ENCODE assay signal across 14 mouse cellular contexts in the genomic region with DNA sequence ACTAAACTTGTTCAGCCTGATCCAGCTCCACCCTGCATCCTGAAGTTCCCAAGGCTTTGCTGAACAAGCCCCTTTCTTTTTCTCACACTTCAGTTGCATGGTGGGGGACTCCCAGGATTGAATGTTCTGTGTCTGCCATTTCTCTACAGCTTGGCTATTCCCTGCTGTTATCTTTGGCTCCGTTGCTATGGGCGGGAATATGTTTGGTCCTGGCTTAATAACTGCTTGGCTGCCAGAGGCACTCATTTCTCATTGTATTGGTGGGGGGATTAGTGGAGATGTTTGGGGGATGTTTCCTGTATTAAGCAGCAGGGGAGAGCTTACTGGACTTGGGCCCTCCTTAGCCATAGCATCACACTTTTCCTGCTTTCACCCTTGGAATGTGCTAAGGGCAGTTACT.
DNase-seq lines count a peak whose midpoint lies in the region; ATAC-seq and TF ChIP-seq lines count a peak whose summit lies in the region.
"Had no signal": no experiment of that assay in that cellular context is flagged by ENCODE, and none has a peak within 500 bp of the region (broad histone marks: within the 10 kb centered on the region; RNA-seq: fewer than 3 reads in every experiment).

No protein-coding gene starts in this region.

- H3K36me3 ChIP-seq in midbrain, embryonic 10.5 days: no peaks in the 10 kb centered on the region
- H3K36me3 ChIP-seq in midbrain, embryonic 16.5 days (ENCODE audit: control insufficient read depth, insufficient read depth, low read length): no peaks in the 10 kb centered on the region
- H3K36me3 ChIP-seq in stomach, postnatal 0 days (ENCODE audit: control insufficient read depth, insufficient read depth, low read length): no peaks in the 10 kb centered on the region

- no peak overlapping the region for H3K4me3 ChIP-seq in midbrain, embryonic 10.5 days
- H3K4me3 ChIP-seq in midbrain, embryonic 16.5 days (ENCODE audit: low read depth, low read length): no peak overlapping the region
- H3K4me3 ChIP-seq in stomach, postnatal 0 days (ENCODE audit: low read depth, low read length): no peak overlapping the region
- H3K4me3 ChIP-seq: megakaryocyte, embryonic 14.5 days had no signal

- no peak overlapping the region for H3K27ac ChIP-seq in midbrain, embryonic 10.5 days (replicated peaks)
- no peak overlapping the region for H3K27ac ChIP-seq in midbrain, embryonic 16.5 days (ENCODE audit: low read length)
- H3K27ac ChIP-seq in stomach, postnatal 0 days (replicated peaks): no peak overlapping the region
- H3K27ac ChIP-seq: liver, embryonic 14.5 days had no signal

- WGBS in midbrain, embryonic 10.5 days: 20% methylated on average over 2 of the region's 2 CpGs
- WGBS in midbrain, embryonic 16.5 days: 7% methylated on average over 2 of the region's 2 CpGs
- 7% methylated on average over 2 of the region's 2 CpGs for WGBS in stomach, postnatal 0 days

- DNase-seq in embryo, embryonic 10.5 days (ENCODE audit: low spot score): peak; percentile 28
- no peak for DNase-seq in embryo, embryonic 10 days (ENCODE audit: low spot score)
- DNase-seq in heart, postnatal 10 days: peak; percentile 37 to 40
- no peak for DNase-seq in heart, adult 9 months (ENCODE audit: low spot score in 2 of 2)
- DNase-seq in midbrain, embryonic 10.5 days (ENCODE audit: low spot score): peak; percentile 40
- peak; percentile 20 for DNase-seq in stomach, postnatal 0 days (ENCODE audit: low spot score)
- DNase-seq in right cerebral cortex, postnatal 14 days: no peak
- DNase-seq: adrenal gland, postnatal 14 days; gastrocnemius, postnatal 25 days; kidney, adult 2 months; thymus, adult 18-20 months had no signal

- no peak for TF ChIP-seq EP300 in stomach, postnatal 0 days (optimal IDR thresholded peaks at IDR 0.05)

- H3K27me3 ChIP-seq in midbrain, embryonic 10.5 days (ENCODE audit: low read depth, poor library complexity, severe bottlenecking): no peaks in the 10 kb centered on the region; the same call in 1 of the 2 replicates
- no peaks in the 10 kb centered on the region for H3K27me3 ChIP-seq in midbrain, embryonic 16.5 days (ENCODE audit: control insufficient read depth, insufficient read depth, low read depth, low read length)
- no peaks in the 10 kb centered on the region for H3K27me3 ChIP-seq in stomach, postnatal 0 days (ENCODE audit: control insufficient read depth, insufficient read depth, low read length)
- H3K27me3 ChIP-seq: megakaryocyte, embryonic 14.5 days had no signal

- intact Hi-C loops in heart, postnatal 10 days (cut with DNase I): no loop called here

- H3K4me1 ChIP-seq in midbrain, embryonic 10.5 days: peaks cover 32% of the 10 kb centered on the region
- H3K4me1 ChIP-seq in midbrain, embryonic 16.5 days (ENCODE audit: control insufficient read depth, insufficient read depth, low read length): peaks cover 5% of the 10 kb centered on the region
- H3K4me1 ChIP-seq in stomach, postnatal 0 days (replicated peaks; ENCODE audit: control insufficient read depth, insufficient read depth): no peaks in the 10 kb centered on the region
- H3K4me1 ChIP-seq: megakaryocyte, embryonic 14.5 days had no signal

- no peaks in the 10 kb centered on the region for H3K9me3 ChIP-seq in midbrain, embryonic 10.5 days (replicated peaks)
- no peaks in the 10 kb centered on the region for H3K9me3 ChIP-seq in midbrain, embryonic 16.5 days (replicated peaks; ENCODE audit: control insufficient read depth, low read length, poor library complexity, severe bottlenecking)
- no peaks in the 10 kb centered on the region for H3K9me3 ChIP-seq in stomach, postnatal 0 days (ENCODE audit: control insufficient read depth, low read length)
- H3K9me3 ChIP-seq: megakaryocyte, embryonic 14.5 days had no signal

- TF ChIP-seq CTCF in stomach, postnatal 0 days (IDR thresholded peaks at IDR 0.05; ENCODE audit: low read depth): no peak

- no peak overlapping the region for H3K4me2 ChIP-seq in midbrain, embryonic 16.5 days (ENCODE audit: low read length)
- no peak overlapping the region for H3K4me2 ChIP-seq in stomach, postnatal 0 days (replicated peaks; ENCODE audit: low read depth)

- ATAC-seq in midbrain, embryonic 16.5 days: no peak
- ATAC-seq in stomach, postnatal 0 days (ENCODE audit: low FRiP score, low TSS enrichment): peak; percentile 38; the same call in 1 of the 2 replicates

- H3K9ac ChIP-seq in midbrain, embryonic 16.5 days (ENCODE audit: low read depth, low read length): no peak overlapping the region
- H3K9ac ChIP-seq in stomach, postnatal 0 days (ENCODE audit: low read length): no peak overlapping the region
- H3K9ac ChIP-seq: liver, embryonic 14.5 days had no signal

Comparison
In these comparisons a context has a peak if more than half of its experiments do, and no peak if none do; other contexts are left out.
1. DNase-seq: peak in embryo, embryonic 10.5 days (single experiment), heart, postnatal 10 days (2 of 2), midbrain, embryonic 10.5 days (single experiment) and stomach, postnatal 0 days (single experiment); none in embryo, embryonic 10 days (single experiment), heart, adult 9 months (0 of 2) and right cerebral cortex, postnatal 14 days (single experiment).